Comparison of ENCODE assay signal across 28 mouse cellular contexts in the genomic region with DNA sequence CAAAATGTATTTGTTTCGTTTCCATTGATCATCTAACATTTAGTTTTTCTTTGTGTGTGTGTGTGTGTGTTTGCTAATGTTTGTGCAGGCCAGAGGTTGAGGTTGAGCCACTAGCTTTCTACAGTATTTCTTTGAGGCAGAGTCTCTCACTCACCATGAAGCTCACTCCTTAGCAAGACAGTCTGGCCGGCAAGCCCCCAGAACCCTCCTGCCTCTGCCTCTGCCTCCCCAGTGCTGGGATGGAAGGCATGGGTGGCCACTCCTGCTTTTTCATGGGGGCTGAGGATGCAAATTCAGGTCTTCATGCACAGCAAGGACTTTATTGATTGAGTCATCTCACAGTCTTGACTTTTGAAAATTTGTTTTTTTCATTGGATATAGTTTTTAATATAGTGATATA.
"Had no signal": no experiment of that assay in that cellular context is flagged by ENCODE, and none has a peak within 500 bp of the region (broad histone marks: within the 10 kb centered on the region; RNA-seq: fewer than 3 reads in every experiment).

No protein-coding gene starts in this region.

- H3K9ac ChIP-seq: embryonic facial prominence, embryonic 12.5 days; embryonic facial prominence, embryonic 13.5 days; embryonic facial prominence, embryonic 15.5 days; forebrain, embryonic 12.5 days; forebrain, embryonic 13.5 days; forebrain, embryonic 15.5 days; forebrain, postnatal 0 days had no signal

- DNase-seq: cerebellum, adult 2 months; cerebellum, adult 8-10 months; cerebellum, adult 9-10 months; cerebellum, adult 9-11 months; cerebellum, postnatal 10 days; cerebellum, postnatal 14 days; cerebellum, postnatal 25 days; cerebellum, postnatal 36 days; embryo, embryonic 11 days; forebrain, postnatal 0 days; gastrocnemius, adult 2 months; gastrocnemius, postnatal 10 days; gastrocnemius, postnatal 14 days; gastrocnemius, postnatal 25 days; gastrocnemius, postnatal 36 days; heart, adult 18-20 months; heart, adult 2 months had no signal

- ATAC-seq: forebrain, embryonic 13.5 days; forebrain, embryonic 14.5 days; forebrain, embryonic 15.5 days; forebrain, embryonic 16.5 days; forebrain, postnatal 0 days had no signal

- H3K4me1 ChIP-seq: forebrain, embryonic 10.5 days; forebrain, embryonic 12.5 days; forebrain, embryonic 13.5 days had no signal

- H3K4me2 ChIP-seq: embryonic facial prominence, embryonic 12.5 days; embryonic facial prominence, embryonic 13.5 days; embryonic facial prominence, embryonic 15.5 days; forebrain, embryonic 12.5 days; forebrain, embryonic 13.5 days; forebrain, embryonic 15.5 days had no signal

- H3K4me3 ChIP-seq: embryonic facial prominence, embryonic 10.5 days; embryonic facial prominence, embryonic 12.5 days; embryonic facial prominence, embryonic 13.5 days; embryonic facial prominence, embryonic 15.5 days; erythroblast, embryonic 14.5 days; forebrain, embryonic 10.5 days; forebrain, embryonic 12.5 days; forebrain, embryonic 13.5 days; forebrain, embryonic 15.5 days; gastrocnemius, adult 2 months; heart, adult 2 months had no signal

- H3K27me3 ChIP-seq: embryonic facial prominence, embryonic 12.5 days; embryonic facial prominence, embryonic 13.5 days; embryonic facial prominence, embryonic 15.5 days; forebrain, embryonic 12.5 days; forebrain, embryonic 13.5 days; forebrain, embryonic 15.5 days had no signal

- H3K36me3 ChIP-seq: embryonic facial prominence, embryonic 10.5 days; embryonic facial prominence, embryonic 12.5 days; embryonic facial prominence, embryonic 13.5 days; embryonic facial prominence, embryonic 15.5 days; forebrain, embryonic 10.5 days; forebrain, embryonic 12.5 days; forebrain, embryonic 15.5 days had no signal

- H3K9me3 ChIP-seq: embryonic facial prominence, embryonic 10.5 days; embryonic facial prominence, embryonic 12.5 days; embryonic facial prominence, embryonic 13.5 days; embryonic facial prominence, embryonic 15.5 days; forebrain, embryonic 10.5 days; forebrain, embryonic 12.5 days; forebrain, embryonic 13.5 days; forebrain, embryonic 15.5 days had no signal

- H3K27ac ChIP-seq: embryonic facial prominence, embryonic 10.5 days; embryonic facial prominence, embryonic 12.5 days; embryonic facial prominence, embryonic 13.5 days; embryonic facial prominence, embryonic 15.5 days; forebrain, embryonic 10.5 days; forebrain, embryonic 12.5 days; forebrain, embryonic 13.5 days; forebrain, embryonic 15.5 days; gastrocnemius, adult 2 months; heart, adult 2 months had no signal
